7 mouse cellular contexts compared by ENCODE assay signal in the genomic region with DNA sequence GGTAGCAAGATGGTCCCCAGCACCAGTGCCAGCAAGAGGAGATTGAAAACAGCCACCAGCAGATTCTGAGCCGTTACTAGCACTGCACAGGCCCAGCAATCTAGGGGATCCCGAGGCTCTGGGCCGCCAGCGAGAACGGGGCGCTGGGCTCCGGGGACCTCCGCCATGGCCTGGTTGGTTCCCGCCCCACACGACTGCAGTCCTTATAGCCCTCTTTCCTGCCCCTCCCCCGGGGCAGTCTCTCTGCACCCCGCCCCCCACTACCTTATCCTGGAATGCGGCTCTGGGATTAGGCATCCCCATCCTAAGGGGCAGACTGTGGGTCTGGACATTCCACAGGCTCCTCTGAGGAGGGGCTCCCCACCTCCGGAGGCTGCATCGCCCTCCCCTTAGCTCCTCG. TPM values are rescaled to one million over a fixed set of nuclear protein-coding genes. Genes with fewer than 3 reads are reported as not detected.
DNase-seq lines count a peak whose midpoint lies in the region; ATAC-seq lines count a peak whose summit lies in the region.

A gene (minus strand): TSS at position 176 of the 400 bp plus-strand sequence.

- no peaks in the 10 kb centered on the region for H3K9me3 ChIP-seq in forebrain, embryonic 10.5 days
- H3K9me3 ChIP-seq in midbrain, embryonic 15.5 days = no peaks in the 10 kb centered on the region

- H3K36me3 ChIP-seq in forebrain, embryonic 10.5 days (replicated peaks) = peaks cover 38% of the 10 kb centered on the region
- peaks cover 32% of the 10 kb centered on the region for H3K36me3 ChIP-seq in midbrain, embryonic 15.5 days (replicated peaks)

- ATAC-seq in midbrain, embryonic 15.5 days (replicated peaks) = no peak

- peak within 1 kb of the TSS; percentile 99 for H3K27ac ChIP-seq in forebrain, embryonic 10.5 days
- H3K27ac ChIP-seq in midbrain, embryonic 15.5 days = no peak within 1 kb of the TSS

- intact Hi-C loops in heart, postnatal 14 days (cut with DNase I) = loop anchor here (2.0 kb wide), 1 partner anchor 21 kb away; no protein-coding TSS in a partner anchor

- peaks cover 28% of the 10 kb centered on the region for H3K27me3 ChIP-seq in forebrain, embryonic 10.5 days (ENCODE audit: poor library complexity, severe bottlenecking)
- 0 out of 2 replicates have a peak, but pooled peaks cover 6% of the 10 kb centered on the region for H3K27me3 ChIP-seq in midbrain, embryonic 15.5 days (replicated peaks)

- WGBS in forebrain, embryonic 10.5 days = 2% methylated on average over 16 of the region's 16 CpGs
- 50% methylated on average over 16 of the region's 16 CpGs for WGBS in large intestine, adult 2 months
- 4% methylated on average over 16 of the region's 16 CpGs for WGBS in midbrain, embryonic 15.5 days

- peak within 1 kb of the TSS; percentile 73 for H3K4me3 ChIP-seq in forebrain, embryonic 10.5 days
- peak within 1 kb of the TSS; percentile 2 for H3K4me3 ChIP-seq in midbrain, embryonic 15.5 days

- peaks cover 66% of the 10 kb centered on the region for H3K4me1 ChIP-seq in forebrain, embryonic 10.5 days
- peaks cover 23% of the 10 kb centered on the region for H3K4me1 ChIP-seq in midbrain, embryonic 15.5 days

- peak; percentile 79 for DNase-seq in ES-CJ7 (ENCODE audit: low read depth, low spot score)
- peak; percentile 64 for DNase-seq in adrenal gland, adult 2 months
- peak; percentile 57 for DNase-seq in forebrain, embryonic 10.5 days (ENCODE audit: extremely low spot score, low spot score)
- peak; percentile 69 to 75 for DNase-seq in heart, postnatal 14 days
- no peak for DNase-seq in large intestine, adult 2 months (ENCODE audit: low read depth, low spot score)
- no peak for DNase-seq in left cerebral cortex, adult 9 months (ENCODE audit: low spot score in 2 of 2)

- peak within 1 kb of the TSS; percentile 27 for H3K4me2 ChIP-seq in midbrain, embryonic 15.5 days

- no peak within 1 kb of the TSS for H3K9ac ChIP-seq in midbrain, embryonic 15.5 days

RNA-seq across cellular contexts. Expression of the gene that starts here (rescaled TPM):
- 10 to 100 TPM; 10.8 to 16.0 TPM for total RNA-seq in adrenal gland, adult 2 months (2021)
- 86.3 and 94.7 TPM in 2 replicates for polyA plus RNA-seq in adrenal gland, adult 2 months (2012; rRNA removed)
- 23.3 and 23.4 TPM in 2 replicates for polyA plus RNA-seq in forebrain, embryonic 10.5 days (2016; fragmentation: Nextera tagmentation; extraction: Ambion mirVana)
- total RNA-seq in heart, postnatal 14 days (2021) = 10 to 100 TPM; 37.4 to 39.6 TPM
- 10.5 and 11.0 TPM in 2 replicates for polyA plus RNA-seq in large intestine, adult 2 months (2012; rRNA removed)
- polyA plus RNA-seq in midbrain, embryonic 15.5 days (2015; fragmentation: Nextera tagmentation; extraction: Ambion mirVana) = 6.5 and 7.0 TPM in 2 replicates

Comparison
In these comparisons a context has a peak if more than half of its experiments do, and no peak if none do; other contexts are left out.
1. DNase-seq: peak in ES-CJ7 (single experiment), adrenal gland, adult 2 months (single experiment), forebrain, embryonic 10.5 days (single experiment) and heart, postnatal 14 days (2 of 2); none in large intestine, adult 2 months (single experiment) and left cerebral cortex, adult 9 months (0 of 2).